Comparison of ENCODE assay signal across 8 mouse cellular contexts in the genomic region with DNA sequence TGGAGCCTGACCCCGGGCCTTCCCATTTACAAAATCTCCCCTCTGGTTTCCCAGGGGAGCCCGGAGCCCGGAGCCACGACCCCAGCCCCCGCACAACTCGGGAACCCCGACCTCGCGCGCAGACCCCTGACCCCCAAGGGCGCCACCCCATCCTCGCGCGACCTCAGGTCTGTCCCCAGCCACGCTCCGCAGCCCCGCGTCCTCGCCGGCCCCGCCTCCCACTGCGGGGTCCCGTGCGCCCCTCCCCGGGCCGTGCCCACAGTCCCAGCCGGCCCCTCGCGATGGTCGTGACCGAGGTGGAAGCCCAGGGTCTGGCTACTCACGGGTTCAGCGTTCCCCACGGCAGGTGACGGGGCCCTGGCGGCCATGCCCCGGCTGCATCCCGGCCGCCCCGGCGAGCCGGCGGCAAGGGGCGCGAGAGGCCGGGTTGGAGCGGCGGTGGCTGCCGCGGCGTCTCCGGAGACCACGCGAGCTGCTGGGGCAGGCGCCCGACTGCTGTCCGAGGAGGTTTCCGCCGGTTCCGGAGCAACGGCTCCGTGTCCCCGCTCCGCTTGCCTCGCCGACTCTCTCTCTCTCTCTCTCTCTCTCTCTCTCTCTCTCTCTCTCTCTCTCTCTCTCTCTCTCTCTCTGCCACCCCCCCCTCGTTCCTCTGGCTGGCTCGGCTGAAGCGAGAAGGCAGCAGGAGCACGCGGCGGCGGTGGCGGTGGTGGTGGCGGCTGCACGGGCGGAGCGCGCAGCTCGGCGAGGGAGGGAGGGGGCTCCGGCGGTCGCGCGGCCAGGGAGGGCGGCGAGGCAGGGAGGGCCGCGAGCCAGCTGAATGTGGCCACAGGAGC. TPM values are rescaled to one million over a fixed set of nuclear protein-coding genes. Genes with fewer than 3 reads are reported as not detected.
DNase-seq lines count a peak whose midpoint lies in the region; ATAC-seq and TF ChIP-seq lines count a peak whose summit lies in the region.

No protein-coding gene starts in this region.

- H3K4me3 ChIP-seq in liver, embryonic 11.5 days (ENCODE audit: low read depth, low read length): peak overlapping the region; percentile 41
- H3K4me3 ChIP-seq in liver, postnatal 0 days (ENCODE audit: low read depth, low read length): no peak overlapping the region
- peak overlapping the region; percentile 81 for H3K4me3 ChIP-seq in hindbrain, postnatal 0 days (ENCODE audit: low read length)
- peak overlapping the region; percentile 78 for H3K4me3 ChIP-seq in olfactory bulb, adult 2 months (ENCODE audit: insufficient read depth, low read depth, low read length)

- no peak overlapping the region for H3K9ac ChIP-seq in liver, embryonic 11.5 days (ENCODE audit: low read depth, low read length)
- no peak overlapping the region for H3K9ac ChIP-seq in liver, postnatal 0 days (replicated peaks)
- peak overlapping the region; percentile 88 for H3K9ac ChIP-seq in hindbrain, postnatal 0 days (replicated peaks; ENCODE audit: low read length)

- H3K27ac ChIP-seq in liver, embryonic 11.5 days (ENCODE audit: low read depth, low read length): no peak overlapping the region
- no peak overlapping the region for H3K27ac ChIP-seq in liver, postnatal 0 days (ENCODE audit: low read depth)
- peak overlapping the region; percentile 93 for H3K27ac ChIP-seq in hindbrain, postnatal 0 days
- H3K27ac ChIP-seq in olfactory bulb, adult 2 months (ENCODE audit: insufficient read depth, low read depth, low read length): peak overlapping the region; percentile 93

- no peak for TF ChIP-seq EP300 in liver, postnatal 0 days (IDR thresholded peaks at IDR 0.05; ENCODE audit: low read depth)

- WGBS in liver, embryonic 11.5 days: 2% methylated on average over 80 of the region's 90 CpGs
- WGBS in liver, postnatal 0 days (ENCODE audit: insufficient replicate concordance): 2% methylated on average over 57 of the region's 90 CpGs
- WGBS in hindbrain, postnatal 0 days: 1% methylated on average over 59 of the region's 90 CpGs
- under 1% methylated on average over 70 of the region's 90 CpGs for WGBS in olfactory bulb, adult 2 months

- peak overlapping the region; percentile 61 for H3K4me2 ChIP-seq in liver, embryonic 11.5 days
- H3K4me2 ChIP-seq in liver, postnatal 0 days (ENCODE audit: low read depth, low read length): no peak overlapping the region
- H3K4me2 ChIP-seq in hindbrain, postnatal 0 days (ENCODE audit: low read depth, low read length): peak overlapping the region; percentile 83

- DNase-seq in liver, embryonic 11.5 days (ENCODE audit: low spot score): no peak
- no peak for DNase-seq in liver, postnatal 0 days
- DNase-seq in cerebellum, postnatal 4 days (ENCODE audit: low spot score in 2 of 2): peak; percentile 42 to 70
- DNase-seq in hindbrain, postnatal 0 days (ENCODE audit: low spot score): peak; percentile 75
- DNase-seq in thymus, postnatal 14 days: no peak
- no peak for DNase-seq in testis, postnatal 14 days (ENCODE audit: low spot score)
- no peak for DNase-seq in lung, postnatal 4 days

- no peaks in the 10 kb centered on the region for H3K9me3 ChIP-seq in liver, embryonic 11.5 days (ENCODE audit: control insufficient read depth, low read length)
- H3K9me3 ChIP-seq in liver, postnatal 0 days (ENCODE audit: low read length): no peaks in the 10 kb centered on the region
- H3K9me3 ChIP-seq in hindbrain, postnatal 0 days (ENCODE audit: low read length): no peaks in the 10 kb centered on the region

- no peak for TF ChIP-seq CTCF in liver, postnatal 0 days (IDR thresholded peaks at IDR 0.05; ENCODE audit: low read depth)
- no peak for TF ChIP-seq CTCF in hindbrain, postnatal 0 days (IDR thresholded peaks at IDR 0.05; ENCODE audit: low read depth)
- no peak for TF ChIP-seq CTCF in olfactory bulb, adult 2 months (IDR thresholded peaks at IDR 0.05; ENCODE audit: insufficient read depth, low read depth, low read length)

- no peaks in the 10 kb centered on the region for H3K36me3 ChIP-seq in liver, embryonic 11.5 days (ENCODE audit: control insufficient read depth, insufficient read depth, low read length)
- no peaks in the 10 kb centered on the region for H3K36me3 ChIP-seq in liver, postnatal 0 days (replicated peaks; ENCODE audit: insufficient read depth, low read length)
- no peaks in the 10 kb centered on the region for H3K36me3 ChIP-seq in hindbrain, postnatal 0 days (ENCODE audit: insufficient read depth, low read length)

- no peak for ATAC-seq in liver, embryonic 11.5 days (replicated peaks; ENCODE audit: low FRiP score)
- ATAC-seq in liver, postnatal 0 days: no peak
- ATAC-seq in hindbrain, postnatal 0 days: peak; percentile 64; the same call in 1 of the 2 replicates

- H3K4me1 ChIP-seq in liver, embryonic 11.5 days (replicated peaks; ENCODE audit: control insufficient read depth, insufficient read depth, low read length): no peaks in the 10 kb centered on the region; the same call in 1 of the 2 replicates
- no peaks in the 10 kb centered on the region for H3K4me1 ChIP-seq in liver, postnatal 0 days (ENCODE audit: insufficient read depth)
- peaks cover 9% of the 10 kb centered on the region; the same call in 1 of the 2 replicates for H3K4me1 ChIP-seq in hindbrain, postnatal 0 days (ENCODE audit: insufficient read depth, low read length)
- peaks cover 38% of the 10 kb centered on the region for H3K4me1 ChIP-seq in olfactory bulb, adult 2 months (ENCODE audit: control insufficient read depth, insufficient read depth, low read length)

- peak; percentile 48; the same call in 1 of the 2 replicates for TF ChIP-seq POLR2A in olfactory bulb, adult 2 months (IDR thresholded peaks at IDR 0.05; ENCODE audit: insufficient read depth, low read depth, low read length)

- peaks cover 64% of the 10 kb centered on the region for H3K27me3 ChIP-seq in liver, embryonic 11.5 days (replicated peaks; ENCODE audit: control insufficient read depth, insufficient read depth, low read length)
- H3K27me3 ChIP-seq in liver, postnatal 0 days (ENCODE audit: insufficient read depth, low read length): peaks cover 60% of the 10 kb centered on the region
- H3K27me3 ChIP-seq in hindbrain, postnatal 0 days (ENCODE audit: insufficient read depth, low read length): no peaks in the 10 kb centered on the region

RNA-seq across cellular contexts. Expression of a gene that starts 2.2 kb away (rescaled TPM):
- polyA plus RNA-seq in liver, embryonic 11.5 days (2014; fragmentation: Nextera tagmentation; extraction: Ambion mirVana): 1.1 and 1.3 TPM in 2 replicates
- 0.72 and 0.73 TPM in 2 replicates for polyA plus RNA-seq in liver, postnatal 0 days (2015; fragmentation: Nextera tagmentation; extraction: Ambion mirVana)
- 50.0 and 52.6 TPM in 2 replicates for total RNA-seq in hindbrain, postnatal 0 days (2014; rRNA removed)
- polyA plus RNA-seq in hindbrain, postnatal 0 days (2015; fragmentation: Nextera tagmentation; extraction: Ambion mirVana): 75.5 and 76.8 TPM in 2 replicates
- 164 TPM in 1 of 2 replicates, not detected in the other for polyA plus RNA-seq in olfactory bulb, adult 2 months (2012; ENCODE audit: insufficient read depth, insufficient read length, low replicate concordance, missing spikeins)

Comparison
In these comparisons a context has a peak if more than half of its experiments do, and no peak if none do; other contexts are left out.
1. DNase-seq: peak in cerebellum, postnatal 4 days (2 of 2) and hindbrain, postnatal 0 days (single experiment); none in liver, embryonic 11.5 days (single experiment), liver, postnatal 0 days (single experiment), thymus, postnatal 14 days (single experiment), testis, postnatal 14 days (single experiment) and lung, postnatal 4 days (0 of 2).
2. H3K27ac ChIP-seq: peak in hindbrain, postnatal 0 days (single experiment) and olfactory bulb, adult 2 months (single experiment); none in liver, embryonic 11.5 days (single experiment) and liver, postnatal 0 days (single experiment).